Mouse (Mus musculus) left cerebral cortex, adult 8-10 months (tissue): ENCODE data around the gene U2af1. TPM values are rescaled to one million over a fixed set of nuclear protein-coding genes. Genes with fewer than 3 reads are reported as not detected.
"Not testable (repeated sequence)": the region's sequence is repeated elsewhere in the genome, so short reads cannot be mapped to it uniquely, and the experiment has no call there.

Experiments used
- DNase-seq, 2 experiments: peaks; one replicate each; pipeline ENCODE4 v3.0.0; 2022; ENCODE audit warnings: low spot score in 2 of 2
- total RNA-seq, 4 experiments: library from RNA; stranded (reverse); gene quantifications; 2 replicates each; pipeline ENCODE4 v1.2.4; 2022

The U2af1 gene
- total RNA-seq, 4 experiments from 2014 or later, result 119 to 127 (median 122) TPM

DNA sequence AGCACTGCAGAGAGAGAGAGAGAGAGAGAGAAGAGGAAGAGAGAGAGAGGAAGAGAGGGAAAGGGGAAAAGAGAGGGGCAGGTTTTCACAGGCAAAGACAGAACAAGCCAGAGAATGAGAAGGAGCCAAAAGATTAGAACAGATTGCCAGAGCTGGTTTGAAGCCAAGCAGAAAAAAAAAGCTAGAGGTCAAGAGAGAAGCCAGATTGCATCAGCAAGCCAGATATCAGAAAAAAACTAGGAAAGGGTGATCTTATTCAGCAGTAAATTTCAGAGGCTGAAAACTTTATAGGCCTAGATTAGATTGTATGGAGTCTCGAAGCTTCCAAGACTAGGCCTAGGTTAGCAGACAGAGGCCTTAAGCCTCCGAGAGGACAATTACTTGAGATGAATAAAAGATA, 30.7 kb downstream of the U2af1 start:
- DNase-seq, result no peak

DNA sequence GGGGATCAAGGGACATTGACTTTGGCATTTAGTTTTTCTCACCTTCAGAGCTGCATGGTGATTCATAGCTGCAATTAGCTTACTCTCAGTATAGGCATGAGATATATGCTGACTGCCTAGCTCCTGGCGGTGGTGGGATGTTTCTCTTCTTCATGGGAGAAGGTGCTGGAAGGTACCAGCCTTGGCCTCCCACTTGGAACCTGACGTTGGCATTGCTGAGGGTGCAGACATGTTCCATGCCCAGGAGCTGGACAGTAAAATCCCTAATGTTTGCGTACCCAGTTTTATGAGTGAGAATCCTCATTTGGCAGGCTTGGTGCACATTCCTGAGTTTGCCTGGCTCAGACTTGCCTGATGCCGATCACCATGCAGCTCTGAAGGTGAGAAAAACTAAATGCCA, 35.6 kb downstream of the U2af1 start:
- DNase-seq, result no peak

DNA sequence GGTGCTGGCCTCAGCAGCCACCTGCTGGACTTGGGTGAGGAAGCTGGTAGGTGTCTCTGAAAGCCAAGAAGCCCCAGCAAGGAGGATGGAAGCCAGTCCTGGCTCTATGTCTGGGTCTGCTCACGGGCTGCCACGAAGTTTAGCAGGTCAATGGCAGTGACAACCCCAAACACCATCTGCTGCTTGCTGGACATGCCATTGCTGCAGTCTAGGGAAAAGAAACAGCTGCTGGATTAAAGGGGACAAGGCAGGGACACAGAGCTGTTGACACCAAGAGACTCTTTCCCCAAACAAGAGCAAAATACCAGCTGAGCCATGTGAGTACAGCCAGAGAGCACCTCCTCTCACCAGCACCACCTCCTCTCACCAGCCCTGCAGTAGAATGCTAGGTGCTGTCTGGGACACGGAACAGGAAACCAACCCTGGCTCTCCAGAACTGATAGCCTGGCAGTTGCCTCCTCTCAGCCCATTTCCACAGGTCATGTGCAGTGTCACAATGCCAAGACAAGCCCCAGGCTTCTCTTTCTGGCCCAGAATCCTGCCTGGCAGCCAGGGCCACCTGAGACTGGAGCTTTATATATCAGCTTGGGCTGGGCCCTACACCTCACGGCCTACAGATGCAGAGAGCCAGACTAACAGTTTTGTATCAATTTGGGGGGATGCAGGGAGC, 45.5 kb downstream of the U2af1 start:
- no peak for DNase-seq

DNA sequence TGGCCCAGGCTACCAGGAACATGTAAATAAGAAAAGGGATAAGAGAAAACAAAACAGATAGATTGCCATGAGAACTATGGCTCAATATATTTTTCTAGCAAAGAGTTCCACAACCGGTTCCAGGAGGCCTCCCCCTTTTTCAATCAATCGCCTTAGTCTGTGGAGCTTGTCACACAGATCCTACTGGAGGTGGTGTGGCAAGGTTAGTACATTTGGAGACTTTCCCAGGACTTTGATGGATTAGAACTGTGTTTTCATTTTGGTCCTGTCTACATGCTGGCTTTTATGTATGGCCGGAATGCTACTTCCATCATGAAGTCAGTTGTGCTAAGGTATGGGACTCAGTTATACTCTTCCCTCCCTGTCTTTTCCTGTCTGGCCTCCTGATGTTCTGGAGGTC, 48.8 kb downstream of the U2af1 start:
- DNase-seq, result no peak

DNA sequence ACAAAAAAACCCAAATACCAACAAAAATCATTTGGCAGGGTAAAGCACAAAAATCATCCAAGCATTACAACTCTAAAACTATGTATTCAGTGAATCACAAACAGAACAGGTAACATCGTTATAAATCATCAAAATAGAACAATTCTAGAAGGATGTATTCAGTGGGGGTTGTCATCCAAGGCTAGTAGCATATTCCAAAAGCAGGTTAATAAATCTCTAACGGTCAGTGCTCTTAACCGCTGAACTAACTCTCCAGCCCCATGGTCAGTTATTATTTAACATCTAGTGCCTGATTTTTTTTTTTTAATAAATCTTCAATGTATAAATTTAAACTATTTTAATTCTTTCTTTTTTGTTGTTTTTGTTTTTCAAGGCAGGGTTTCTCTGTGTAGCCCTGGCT, 49.5 kb downstream of the U2af1 start:
- DNase-seq, result not testable (repeated sequence)

DNA sequence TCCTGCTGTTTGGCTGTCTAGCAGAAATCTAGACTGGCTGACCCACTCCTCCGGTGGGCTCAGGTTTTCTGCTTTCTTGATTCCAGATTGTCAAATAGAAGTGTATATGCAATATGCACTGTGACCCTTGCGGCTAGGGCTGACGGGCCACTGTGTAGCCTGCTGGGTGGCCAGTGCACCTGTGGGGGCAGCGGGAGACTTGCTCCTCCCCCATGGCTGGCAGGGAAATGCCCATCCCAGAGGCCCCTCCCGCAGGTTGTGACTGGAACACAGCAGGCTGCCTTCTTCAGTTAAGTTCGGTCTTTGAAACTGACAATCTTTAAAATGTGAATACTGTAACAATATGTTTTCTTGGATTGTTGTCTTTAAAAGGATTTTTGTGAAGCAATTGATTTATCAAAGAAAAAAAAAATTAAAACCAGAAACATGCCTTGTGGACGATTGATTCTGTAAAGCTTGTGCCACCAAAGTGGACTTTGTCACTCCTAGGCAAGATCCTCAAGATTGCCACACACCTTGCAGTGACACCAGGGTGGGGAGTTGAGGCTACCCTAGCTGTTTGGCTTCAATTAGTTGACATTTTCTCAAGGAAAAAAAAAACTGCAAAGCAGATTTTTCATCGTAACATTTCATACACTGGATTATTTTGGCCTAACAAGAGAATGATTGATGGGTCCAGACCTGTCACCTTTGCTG, 51.3 kb downstream of the U2af1 start:
- no peak for DNase-seq

DNA sequence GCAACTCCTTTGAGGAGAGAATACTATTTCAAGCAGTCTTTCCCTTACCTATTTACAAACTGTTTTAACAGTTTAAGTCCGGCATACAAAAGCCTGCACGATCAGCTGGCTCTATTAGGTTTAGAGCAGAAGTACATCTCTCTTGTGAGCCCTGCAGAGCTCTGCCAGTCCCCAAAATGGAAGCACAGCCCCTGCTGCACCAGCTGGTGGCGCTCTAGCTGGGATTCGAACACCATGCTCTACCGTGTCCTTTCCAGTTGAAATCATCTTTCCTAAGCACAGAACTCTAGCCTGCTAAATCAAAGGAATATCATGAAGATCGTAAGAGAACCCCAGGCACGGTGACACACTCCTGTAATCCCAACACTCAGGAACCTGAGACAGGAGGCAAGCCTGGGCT, 52.3 kb downstream of the U2af1 start:
- no peak for DNase-seq

DNA sequence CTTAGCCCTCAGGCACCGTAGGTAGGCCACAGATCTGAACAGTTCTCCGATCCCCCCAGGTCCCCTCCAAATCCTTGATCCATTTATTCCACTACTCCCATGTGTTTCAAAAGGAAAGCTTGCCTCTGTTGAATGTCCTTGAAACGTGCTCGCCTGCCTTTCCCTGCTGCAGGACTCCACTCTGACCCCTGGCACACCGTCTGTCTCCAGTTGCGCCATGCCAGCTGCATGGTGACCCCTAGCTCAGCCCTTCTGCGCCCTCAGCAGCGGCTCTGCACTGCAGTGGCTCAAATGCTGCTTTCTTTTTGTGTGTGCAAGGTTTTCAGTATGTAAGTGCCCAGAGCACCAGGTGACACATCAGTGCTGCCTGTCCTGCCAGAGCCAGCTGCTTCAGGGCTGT, 60.1 kb downstream of the U2af1 start:
- DNase-seq, result no peak

DNA sequence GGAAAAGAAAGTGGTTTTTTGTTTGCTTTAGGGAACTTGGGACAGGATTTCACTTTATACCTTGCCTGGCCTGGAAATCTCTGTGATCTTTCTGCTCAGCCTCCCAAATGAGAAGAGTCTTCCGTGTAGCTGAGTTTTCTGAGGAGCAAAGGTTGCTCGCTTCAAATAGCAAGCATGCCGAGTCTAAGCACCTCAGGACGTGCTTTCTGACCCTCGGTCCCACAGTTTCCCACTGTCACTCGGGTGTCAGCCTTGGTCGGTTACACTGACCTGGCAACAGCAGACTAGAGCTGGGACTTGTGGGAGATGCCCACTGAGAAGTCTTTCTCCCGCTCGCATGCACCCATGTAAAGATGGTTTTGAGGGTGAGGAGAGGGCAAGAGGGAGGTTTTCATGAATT, 60.7 kb downstream of the U2af1 start:
- no peak for DNase-seq

Other genes with a start within 250 kb of the U2af1 start
- 10 to 100 TPM; 26.8 to 32.6 (median 27.9) TPM for gene Wdr4, start 138.9 kb downstream of the U2af1 start, total RNA-seq
- gene Ndufv3, start 138.8 kb downstream of the U2af1 start, total RNA-seq, result 100 to 1,000 TPM; 255 to 279 (median 271) TPM
- 10 to 100 TPM; 14.0 to 18.8 (median 15.4) TPM for gene Pknox1, start 94.2 kb downstream of the U2af1 start, total RNA-seq
- 10 to 100 TPM; 27.0 to 45.7 (median 34.5) TPM for gene Cbs, start 21.7 kb downstream of the U2af1 start, total RNA-seq
- under 1 TPM in 1 of 4 experiments, not detected in 3; 0.27 TPM for gene Cryaa, start 18.9 kb upstream of the U2af1 start, total RNA-seq
- 10 to 100 TPM; 14.3 to 21.7 (median 18.2) TPM for gene Sik1, start 196.9 kb upstream of the U2af1 start, total RNA-seq